Mouse (Mus musculus): ENCODE results near the gene Taf12.

Taf12 gene

GRCm38 (mm10) chr4:132309849-132310472 lies 35.8 kb downstream of the Taf12 start:
- CTCF ChIA-PET, result interaction anchor here (0.6 to 2.1 kb wide), 5 partner anchors 10 to 61 kb away, joined by 3 to 23 read pairs (median 6); no protein-coding TSS in a partner anchor

DNA sequence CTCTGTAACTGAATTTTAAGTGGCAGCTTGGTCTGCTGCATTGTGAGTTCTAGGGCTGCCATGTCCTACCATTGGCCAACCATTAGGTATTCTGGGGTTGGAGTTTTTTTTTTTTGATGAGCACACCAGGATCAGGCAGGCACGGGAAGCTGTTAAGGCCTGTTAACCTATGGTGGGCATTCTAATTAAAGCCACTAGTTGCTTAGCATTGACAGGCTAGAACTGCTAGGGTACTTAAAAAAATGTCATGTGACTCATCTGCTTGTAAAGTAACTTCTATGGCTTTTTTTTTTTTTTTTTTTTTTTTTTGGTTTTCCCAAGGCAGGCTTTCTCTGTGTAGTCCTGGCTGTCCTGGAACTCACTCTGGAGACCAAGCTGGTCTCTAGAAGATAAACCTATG lies 37.0 kb downstream of the Taf12 start:
- CTCF ChIA-PET, result interaction anchor here (0.6 to 0.9 kb wide), 4 partner anchors 32 to 1722 kb away, joined by 3 to 4 read pairs (median 4); no protein-coding TSS in a partner anchor

DNA sequence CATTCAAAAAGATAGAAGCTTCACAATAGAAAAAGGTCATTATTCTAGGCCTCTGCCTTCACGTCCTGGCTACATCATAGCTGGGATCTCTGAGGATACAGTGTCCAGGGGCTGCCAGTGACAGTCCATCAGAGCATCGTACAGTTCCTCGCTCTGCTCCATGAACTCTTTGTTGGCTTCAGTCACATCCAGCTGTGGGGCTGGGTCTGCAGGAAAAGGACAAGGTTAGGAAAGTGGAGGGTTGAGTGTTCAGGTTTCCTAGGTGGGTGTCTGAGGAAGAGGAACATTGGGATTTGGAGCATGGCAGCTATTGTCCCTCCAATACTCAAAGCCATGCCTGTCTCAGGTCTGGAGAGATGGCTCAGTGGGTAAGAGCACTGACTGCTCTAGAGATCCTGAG lies 37.6 kb downstream of the Taf12 start:
- CTCF ChIA-PET, result interaction anchor here (0.6 to 0.9 kb wide), 3 partner anchors 32 to 165 kb away, joined by 3 to 4 read pairs (median 4); no protein-coding TSS in a partner anchor

- CTCF ChIA-PET, result no interaction called here
These were observed 38.5 kb downstream of the Taf12 start for GRCm38 (mm10) chr4:132312627-132313026.

DNA sequence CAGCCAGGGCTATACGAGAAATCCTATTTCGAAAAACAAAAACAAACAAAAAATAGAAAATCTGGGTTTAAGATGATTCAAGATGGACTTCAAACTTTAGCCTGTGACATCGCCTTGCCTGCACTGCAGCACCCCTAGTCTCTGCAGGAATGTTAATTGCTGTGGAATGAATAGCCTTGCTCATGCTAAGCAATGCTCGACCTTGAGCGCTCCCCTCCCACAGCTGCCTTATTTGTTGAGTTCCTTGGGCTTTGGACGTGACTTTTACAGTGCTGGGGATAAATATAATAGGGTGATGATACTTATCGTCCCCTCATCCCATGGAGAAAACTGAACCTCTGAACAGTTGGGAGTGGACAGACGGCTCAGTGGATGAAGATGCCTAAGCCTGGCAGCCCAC lies 41.5 kb downstream of the Taf12 start:
- CTCF ChIA-PET, result no interaction called here

DNA sequence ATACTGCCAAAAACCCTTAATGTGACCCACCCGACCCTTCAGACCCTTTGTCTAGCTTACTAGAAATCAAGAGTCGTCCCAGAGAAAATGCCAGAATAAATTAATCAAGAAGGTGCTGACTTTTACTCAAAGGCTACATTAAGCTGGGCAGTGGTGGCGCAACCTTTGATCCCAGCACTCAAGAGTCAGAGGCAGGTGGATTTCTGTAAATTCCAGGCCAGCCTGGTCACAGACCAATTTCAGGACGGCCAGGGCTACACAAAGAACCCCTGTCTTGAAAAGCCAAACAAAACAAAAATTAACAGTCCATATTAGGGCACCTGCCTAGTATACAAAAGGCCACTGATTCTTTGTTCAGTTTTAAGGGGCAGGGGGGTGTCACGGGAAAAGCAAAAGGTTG lies 52.3 kb downstream of the Taf12 start:
- CTCF ChIA-PET, result no interaction called here

DNA sequence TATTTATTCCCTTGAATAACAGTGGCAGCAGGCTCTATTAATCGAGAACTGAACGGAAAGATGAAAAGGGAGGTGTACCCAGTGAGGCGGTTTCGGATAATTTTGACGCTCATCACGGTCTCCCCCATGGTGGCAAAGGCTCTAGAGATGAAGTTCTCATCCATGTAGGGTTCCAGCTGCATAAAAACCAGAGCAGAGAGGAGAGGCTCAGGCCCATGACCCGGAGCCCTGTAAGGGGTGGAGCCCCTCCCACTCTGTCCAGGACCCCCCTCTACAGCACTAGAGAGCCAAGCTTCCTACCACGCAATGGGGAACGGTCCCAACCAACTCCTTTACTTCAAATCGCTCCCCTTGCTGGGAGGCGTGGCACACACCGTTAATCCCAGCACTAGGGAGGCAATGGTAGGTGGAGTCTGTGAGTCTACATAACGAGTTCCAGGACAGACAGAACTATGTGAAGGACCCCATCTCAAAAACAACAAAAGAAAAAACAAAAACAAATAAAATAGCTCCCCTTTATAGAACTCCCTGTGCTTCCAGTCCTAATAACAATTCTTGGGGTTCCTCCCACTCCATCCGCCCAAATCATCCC lies 54.3 kb downstream of the Taf12 start:
- CTCF ChIA-PET, result interaction anchor here (0.6 kb wide), 1 partner anchor 58 kb away, joined by 3 read pairs; no protein-coding TSS in a partner anchor

DNA sequence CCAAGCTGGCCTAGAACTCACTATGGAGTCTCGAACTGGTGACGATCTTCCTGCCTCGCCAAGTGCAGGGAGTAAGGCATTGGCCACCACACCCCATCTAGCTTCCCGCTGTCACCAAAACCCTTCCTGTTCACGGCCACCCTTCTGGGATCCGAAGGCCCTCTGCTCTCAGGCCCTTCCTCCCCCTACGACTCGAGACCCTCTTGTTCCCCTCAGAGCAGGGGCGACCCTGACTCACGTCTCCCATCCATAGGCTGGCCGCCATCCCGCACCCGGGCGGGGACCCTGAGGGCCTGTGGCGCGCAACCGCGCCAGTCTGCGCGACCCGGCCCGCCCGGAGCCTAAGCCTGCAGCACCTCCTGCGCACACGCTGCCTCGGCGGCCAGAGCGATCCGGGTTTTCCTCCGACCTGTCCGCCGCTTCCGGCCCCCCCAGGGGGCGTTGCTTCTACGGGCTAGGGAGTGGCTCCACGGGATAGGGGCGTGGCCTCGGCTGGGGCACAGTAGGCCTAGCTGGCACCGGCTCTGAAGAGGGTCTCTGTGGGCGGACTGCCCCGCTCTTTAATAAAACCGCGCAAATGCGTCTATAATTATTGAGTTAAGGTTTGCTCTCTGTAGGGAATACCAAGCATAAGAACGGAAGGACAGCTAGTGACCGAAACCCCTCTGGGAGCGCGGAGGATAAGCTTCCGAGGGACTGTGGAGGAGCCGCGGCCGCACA lies 55.1 kb downstream of the Taf12 start, which contains the start of gene Trnau1ap:
Gene Trnau1ap (minus strand): TSS at position 424 of the 720 bp plus-strand sequence.
- CTCF ChIA-PET, result interaction anchor here (0.6 kb wide), 1 partner anchor 312 kb away, joined by 3 read pairs; no protein-coding TSS in a partner anchor

GRCm38 (mm10) chr4:132329835-132330354 lies 55.7 kb downstream of the Taf12 start:
- CTCF ChIA-PET, result interaction anchor here (0.6 kb wide), 1 partner anchor 311 kb away, joined by 3 read pairs; no protein-coding TSS in a partner anchor

- CTCF ChIA-PET, result interaction anchor here (0.7 kb wide), 1 partner anchor 95 kb away, joined by 3 read pairs; no protein-coding TSS in a partner anchor
These were observed 57.8 kb downstream of the Taf12 start for GRCm38 (mm10) chr4:132331960-132332359.

DNA sequence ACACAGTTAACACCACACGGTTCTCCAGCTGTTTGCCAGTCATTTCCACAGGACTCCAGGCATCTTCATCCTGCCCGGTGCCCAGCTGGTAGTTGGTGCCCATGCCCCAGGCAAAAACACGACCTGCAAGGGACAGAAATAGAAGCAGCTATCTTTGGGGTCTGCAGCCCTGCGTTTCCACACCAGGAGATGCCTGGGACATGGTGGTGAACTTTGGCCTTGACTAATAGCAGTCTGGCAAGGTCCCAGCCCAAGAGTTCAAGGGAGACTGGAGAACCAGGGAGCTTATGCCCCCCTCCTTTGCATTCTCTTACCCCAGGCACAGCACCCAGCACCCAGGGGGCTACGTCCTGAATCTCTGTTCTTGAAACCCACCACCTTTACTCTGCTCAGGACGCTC lies 58.7 kb downstream of the Taf12 start:
- CTCF ChIA-PET, result no interaction called here

DNA sequence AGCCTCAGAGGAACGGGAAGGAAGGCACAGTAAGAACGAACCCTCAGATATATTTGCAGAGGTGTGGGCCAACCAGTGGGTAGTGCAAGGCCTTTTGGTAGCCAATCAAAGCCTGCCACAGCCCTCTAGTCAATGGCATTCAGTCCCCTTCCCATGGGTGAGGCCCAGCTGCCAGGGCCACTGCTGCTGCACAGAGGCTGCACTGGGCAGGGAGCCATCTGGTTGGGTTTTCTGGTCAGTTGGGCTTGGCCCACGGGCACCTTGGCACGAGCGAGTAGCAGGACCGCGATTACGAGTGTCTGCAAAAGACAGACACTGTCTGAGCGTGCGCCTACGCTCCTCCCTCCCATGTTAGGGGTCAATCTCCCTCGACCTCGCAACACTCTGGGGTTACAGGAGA lies 64.8 kb downstream of the Taf12 start:
- CTCF ChIA-PET, result no interaction called here

DNA sequence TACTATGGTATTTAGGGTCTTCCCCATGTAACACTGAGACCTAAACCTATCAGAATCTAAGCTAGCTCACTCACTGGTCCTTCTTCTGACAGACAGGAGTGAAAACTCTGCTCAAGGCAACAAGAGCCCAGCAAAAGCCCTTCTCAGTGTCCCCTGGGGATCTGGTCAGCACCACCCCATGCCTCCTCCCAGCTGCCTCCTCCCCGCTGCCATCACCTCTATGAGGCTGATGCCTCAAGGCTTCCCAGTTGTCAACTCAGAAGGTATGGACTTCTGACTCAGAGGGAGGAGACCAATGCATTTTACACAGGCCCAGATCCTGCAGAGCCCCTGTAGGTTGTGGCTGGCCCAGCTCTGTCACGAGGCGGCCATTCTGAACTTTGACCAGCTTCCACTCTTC lies 67.3 kb downstream of the Taf12 start:
- CTCF ChIA-PET, result no interaction called here

DNA sequence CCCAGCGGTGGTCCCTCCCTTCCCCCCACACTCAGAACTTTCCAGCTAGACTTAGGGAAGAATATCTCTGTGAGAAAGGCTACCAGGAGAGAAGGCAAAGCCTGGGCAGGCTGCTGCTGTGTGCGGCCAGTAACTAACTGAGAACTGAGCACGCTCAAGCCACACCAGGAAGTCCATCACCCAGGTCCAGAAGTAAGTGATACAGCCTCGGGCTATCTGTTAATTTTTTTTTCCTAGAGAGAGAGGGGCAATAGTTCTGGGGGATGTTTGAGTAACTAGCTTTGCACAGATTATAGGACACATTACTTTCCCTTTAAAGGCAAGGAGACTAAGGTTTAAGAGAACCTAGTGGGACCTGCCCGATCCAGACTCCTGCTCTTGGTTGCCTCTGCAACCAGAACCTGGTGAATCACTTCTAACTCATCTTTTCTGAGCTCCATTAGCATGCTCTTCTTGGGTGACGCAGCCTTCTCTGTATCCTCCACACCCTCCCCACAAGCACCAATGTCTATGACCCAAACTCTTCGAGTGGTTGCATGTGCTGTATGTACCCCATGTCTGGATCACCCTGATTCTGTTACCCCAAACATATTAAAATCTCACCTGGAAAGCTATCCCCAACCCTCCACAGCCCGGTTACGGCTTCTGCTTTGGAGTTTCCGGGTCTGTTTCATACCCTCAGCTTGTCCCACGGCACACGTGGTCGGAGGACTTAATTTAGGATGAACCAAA lies 70.4 kb downstream of the Taf12 start:
- CTCF ChIA-PET, result interaction anchor here (0.5 kb wide), 1 partner anchor 16 kb away, joined by 3 read pairs; no protein-coding TSS in a partner anchor

Measured in spleen, embryonic (tissue).